Mouse (Mus musculus) megakaryocyte, embryonic 14.5 days (primary cell): ENCODE measurements at regions not wholly inside any gene's neighbourhood (a gene's known extent, or its start where the extent isn't known, plus 50 kb on each side); places are given as distances from the start of the nearest gene placed in this dataset.

Source experiments
- FLI1 ChIP-seq: IDR thresholded peaks from 2 replicates; pipeline ENCODE4 v1.6.1; 2012; ENCODE audit warnings: low read length, inconsistent platforms, mixed read lengths
- GATA1 ChIP-seq: IDR thresholded peaks from 3 replicates; pipeline ENCODE4 v1.6.1; 2012; ENCODE audit warnings: mixed read lengths, low read length, inconsistent platforms, borderline replicate concordance

GRCm38 (mm10) chr10:98155982-98156381 lies 429.4 kb upstream of the C030005K15Rik start:
- TF ChIP-seq GATA1 (no peak), FLI1 (no peak)
